Mouse (Mus musculus): ENCODE data around the gene Cdc42ep4.

Cdc42ep4 gene

GRCm38 (mm10) chr11:113683957-113684706 lies 67.5 kb downstream of the Cdc42ep4 start, which contains the start of the genes Fam104a and D11Wsu47e:
TSS of gene Fam104a (minus strand) at chr11:113684155.
TSS of gene D11Wsu47e (plus strand) at chr11:113684412.
- DNase-seq (ENCODE audit: low read depth, low spot score) = peak; percentile 95

DNA sequence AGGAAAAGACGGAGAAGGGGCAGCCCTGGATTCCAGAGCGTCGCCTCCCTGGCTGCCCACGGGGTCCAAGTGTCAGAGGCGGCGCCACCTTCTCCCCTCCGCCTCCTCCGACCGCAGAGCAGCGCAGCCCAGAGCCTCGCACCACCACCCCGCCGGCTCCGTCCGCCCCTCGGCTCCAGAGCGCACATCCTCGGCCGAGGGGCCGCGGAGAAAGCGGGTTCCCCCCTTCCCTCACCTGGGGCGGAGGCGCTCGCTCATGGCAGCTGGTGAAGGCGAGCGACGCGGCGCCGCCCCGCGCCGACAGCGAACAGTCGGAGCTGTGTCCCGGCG lies 68.1 kb downstream of the Cdc42ep4 start:
- DNase-seq (ENCODE audit: low read depth, low spot score) = no peak

DNA sequence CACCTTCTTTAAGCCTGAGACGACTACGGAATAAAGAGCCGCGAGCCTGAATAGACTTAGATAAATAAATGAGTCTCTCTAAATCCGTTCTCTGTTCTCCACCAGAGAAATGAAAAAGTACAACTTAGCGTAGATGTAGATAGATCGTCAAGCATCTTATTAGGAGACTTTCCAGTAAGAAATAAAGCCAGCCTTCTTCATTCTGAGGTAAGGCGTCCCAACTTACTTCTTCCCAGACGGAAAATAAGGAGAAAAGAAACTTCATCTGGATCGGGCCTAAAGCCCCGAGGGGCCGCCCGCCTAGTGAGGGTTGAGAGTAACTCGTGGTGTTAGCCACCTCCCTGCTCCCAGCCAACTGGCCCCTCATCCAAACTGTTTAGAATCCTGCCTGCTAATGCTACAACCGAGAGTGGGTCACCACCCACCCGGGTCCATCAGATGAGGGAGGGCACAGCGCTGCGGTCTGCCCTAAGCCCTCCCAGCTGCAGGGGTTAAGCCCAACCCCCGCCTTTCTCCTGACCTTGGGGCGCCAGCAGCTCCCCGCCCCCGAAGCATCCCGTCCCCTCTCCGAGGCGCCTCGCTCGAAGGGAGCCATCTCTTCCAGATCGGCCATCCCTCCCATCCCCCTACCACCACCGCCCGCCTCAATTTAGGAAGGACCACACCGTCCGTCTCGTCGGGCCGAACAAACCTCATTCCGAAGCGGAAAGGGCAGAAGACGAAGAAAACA lies 68.6 kb downstream of the Cdc42ep4 start:
- peak; percentile 36 for DNase-seq (ENCODE audit: low read depth, low spot score)

DNA sequence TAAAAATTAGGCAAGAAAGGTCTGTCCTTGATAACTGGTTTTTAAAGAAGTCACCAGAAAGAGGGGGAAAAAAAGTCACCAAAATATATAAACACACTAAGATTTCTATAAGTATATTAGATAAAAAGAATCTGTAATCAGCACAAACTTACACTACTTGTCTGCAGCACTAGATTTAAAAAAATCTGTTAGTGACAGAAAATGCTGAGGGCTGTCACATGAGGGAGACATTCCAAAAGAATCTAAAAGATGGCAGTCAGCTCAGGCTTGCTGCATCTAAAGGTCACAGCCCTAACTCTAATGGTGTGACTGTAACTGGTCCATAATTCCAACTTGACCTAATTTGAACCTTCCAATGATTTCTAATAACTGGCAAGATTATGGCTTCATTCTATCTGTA lies 69.7 kb downstream of the Cdc42ep4 start:
- no peak for DNase-seq (ENCODE audit: low read depth, low spot score)

DNA sequence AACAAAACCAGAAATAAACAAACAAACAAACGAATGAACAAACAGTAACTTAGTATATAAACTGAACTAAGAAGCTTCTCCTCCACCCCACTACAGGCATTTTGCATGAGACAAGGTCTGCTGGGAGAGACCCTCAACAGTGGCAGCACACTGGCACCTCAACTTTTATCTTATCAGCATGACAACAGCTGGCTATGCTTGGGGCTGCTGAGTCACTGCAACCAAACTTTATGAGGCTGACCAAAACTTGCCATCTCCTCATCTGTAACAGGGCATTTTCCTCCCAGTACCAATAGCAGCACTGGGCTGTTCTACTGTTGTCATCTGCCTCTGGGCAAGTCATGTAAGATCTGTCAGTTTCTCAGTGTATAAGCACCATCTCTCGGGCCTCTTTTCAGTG lies 70.7 kb downstream of the Cdc42ep4 start:
- no peak for DNase-seq (ENCODE audit: low read depth, low spot score)

- no peak for DNase-seq (ENCODE audit: low read depth, low spot score)
Observed at GRCm38 (mm10) chr11:113678373-113678772, 73.3 kb downstream of the Cdc42ep4 start.

GRCm38 (mm10) chr11:113677378-113677777 lies 74.3 kb downstream of the Cdc42ep4 start:
- DNase-seq (ENCODE audit: low read depth, low spot score) = no peak

Data from forelimb bud, embryonic 11.5 days (tissue).